Mouse (Mus musculus) fibroblast of lung, adult 2 months (primary cell): ENCODE measurements around the gene Bag5.
"Not testable (repeated sequence)": the region's sequence is repeated elsewhere in the genome, so short reads cannot be mapped to it uniquely, and the experiment has no call there.

Experiments
- DNase-seq: peaks from one replicate; pipeline ENCODE4 v3.0.0-alpha.2; 2011; ENCODE audit warnings: low read depth

The Bag5 gene

DNA sequence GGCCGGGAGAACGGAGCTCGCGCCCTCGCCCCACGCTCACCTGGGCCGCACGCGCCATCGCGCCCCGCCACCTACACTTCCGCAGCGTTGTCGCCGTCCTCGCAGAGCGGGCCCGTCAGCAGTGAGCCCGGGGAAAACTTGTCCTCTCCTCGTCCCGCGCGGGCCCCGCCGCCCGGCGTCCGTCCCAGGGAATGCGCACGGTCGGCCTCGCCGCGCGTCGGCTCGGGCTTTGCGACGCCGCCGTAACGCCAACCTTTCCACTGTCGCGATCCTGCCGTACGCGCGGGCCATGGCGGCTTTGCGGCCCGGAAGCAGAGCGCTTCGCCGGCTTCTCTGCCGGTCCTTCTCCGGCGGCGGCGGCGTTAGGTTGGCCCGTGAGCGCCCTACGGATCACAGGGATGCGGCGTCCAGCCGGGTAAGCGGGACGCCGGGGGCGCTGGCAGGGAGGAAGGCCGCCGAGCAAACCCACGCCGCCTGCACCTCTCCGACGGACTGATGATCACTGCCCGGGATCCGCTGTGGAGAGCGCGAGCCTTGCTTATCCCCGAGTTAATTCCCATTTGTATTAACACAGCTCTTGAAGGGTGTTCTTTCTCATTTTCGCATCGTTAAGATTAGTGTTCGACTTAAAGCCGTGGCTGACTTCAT lies at the start of gene Bag5, which contains the start of gene Apopt1:
Bag5 (minus strand) TSS at position 254 of the 648 bp plus-strand sequence.
Apopt1 (plus strand) TSS at position 258 of the 648 bp plus-strand sequence.
- DNase-seq: peak; percentile 64

DNA sequence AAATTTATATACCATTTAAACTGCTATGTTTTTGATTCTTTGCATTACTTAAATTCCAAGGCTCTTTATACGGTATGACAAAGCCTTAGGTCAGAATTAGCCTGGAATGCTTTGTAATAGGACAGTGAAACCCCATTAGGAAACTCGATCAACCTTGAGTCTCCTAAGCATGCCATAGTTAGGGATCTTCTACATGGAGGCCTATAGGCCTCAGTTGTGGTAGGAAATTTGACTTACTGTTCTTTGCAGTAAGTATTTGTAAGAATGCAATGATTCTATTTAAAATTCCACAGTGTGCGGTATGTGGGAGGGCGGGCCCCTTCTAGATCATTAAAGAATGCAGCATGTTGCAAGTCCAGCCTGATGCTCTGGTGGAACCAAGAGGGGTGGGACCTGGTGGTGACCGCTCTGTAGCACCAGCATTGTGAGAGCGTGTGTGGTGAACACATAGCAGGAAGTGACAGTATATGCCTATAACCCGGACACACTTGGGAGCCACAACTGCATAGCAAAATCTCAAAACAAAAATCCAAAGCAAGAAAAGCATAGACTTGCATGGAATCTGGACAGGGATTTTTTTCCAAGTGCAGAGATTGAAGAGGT lies 47.4 kb upstream of the Bag5 start:
- no peak for DNase-seq

GRCm38 (mm10) chr12:111759176-111760061 lies 46.4 kb upstream of the Bag5 start:
- no peak for DNase-seq

DNA sequence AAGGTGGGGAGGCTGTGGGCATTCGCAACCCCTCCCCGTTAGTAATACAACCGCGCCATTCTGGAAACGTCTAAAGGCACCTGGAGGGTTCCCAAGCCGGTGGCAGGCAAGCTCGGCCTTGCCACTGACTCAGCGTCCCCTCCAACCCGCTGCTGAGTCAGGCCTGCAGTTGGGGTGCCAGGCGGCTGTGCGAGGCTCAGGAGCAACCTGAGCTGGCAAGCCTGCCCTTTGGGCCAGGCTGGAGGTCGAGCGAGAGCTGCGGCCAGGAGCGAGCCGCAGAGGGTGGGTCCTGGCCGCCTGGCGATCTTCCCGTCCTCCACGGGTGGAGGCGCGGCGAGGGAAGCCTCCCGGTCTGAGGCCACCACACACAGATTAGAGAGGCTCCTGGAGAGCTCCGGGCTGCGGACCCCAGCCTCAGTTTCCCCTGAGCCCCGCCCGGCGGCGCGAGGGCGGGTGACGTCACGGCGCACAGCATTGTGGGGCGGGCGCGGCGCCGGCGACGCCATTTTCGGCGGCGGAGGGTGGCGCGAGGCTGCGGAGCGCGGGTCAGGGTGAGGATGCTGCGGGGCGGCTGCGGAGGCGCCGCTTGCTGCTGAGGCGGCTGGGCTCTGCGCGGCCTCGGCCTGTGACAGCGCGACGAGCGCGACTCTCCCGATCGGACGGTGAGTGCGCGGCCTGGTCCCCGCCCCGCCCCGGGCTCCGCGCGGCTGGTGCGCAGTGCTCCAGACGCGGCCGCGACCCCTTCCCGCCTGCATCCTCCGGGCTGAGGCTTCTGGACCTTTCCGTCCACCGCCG lies 45.5 kb upstream of the Bag5 start, which contains the start of gene Klc1:
Klc1 (plus strand) TSS at position 469 of the 795 bp plus-strand sequence.
- no peak for DNase-seq

DNA sequence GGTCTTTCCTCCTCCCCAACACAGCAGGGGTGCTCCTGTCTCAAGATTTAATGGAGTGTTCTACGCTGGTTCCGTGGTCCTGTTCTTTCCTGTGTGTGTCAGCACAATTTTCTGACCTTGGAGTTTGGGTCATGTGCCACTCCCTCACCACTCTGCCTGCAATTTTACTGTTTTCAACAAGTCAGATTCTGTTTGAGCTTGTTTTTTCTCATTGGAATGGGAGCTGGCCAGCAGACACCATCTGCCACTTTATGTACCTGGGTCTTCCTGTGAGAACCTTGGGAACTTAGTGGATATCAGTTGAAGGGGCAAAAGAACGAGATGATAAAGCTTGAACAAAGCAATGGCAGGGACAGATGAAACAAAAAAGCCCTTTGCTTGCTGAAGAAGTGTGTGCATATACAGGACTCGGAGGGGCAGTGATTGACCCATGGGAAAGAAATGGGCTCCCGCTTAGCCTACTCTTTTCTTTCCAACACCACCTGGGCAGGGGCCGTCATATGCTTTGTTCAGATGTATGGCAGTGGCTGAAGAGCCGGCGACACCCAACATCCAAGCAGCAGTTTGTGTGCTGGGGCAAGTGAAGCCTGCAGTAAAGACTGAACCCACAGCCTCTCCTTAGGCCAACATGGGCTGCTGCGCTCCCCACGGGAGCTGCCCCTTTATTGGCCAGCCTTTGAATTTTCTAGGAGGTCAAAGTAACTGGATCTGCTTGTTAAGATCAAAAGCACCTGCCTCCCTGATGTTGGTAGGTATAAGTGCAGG lies 44.7 kb upstream of the Bag5 start:
- no peak for DNase-seq

DNA sequence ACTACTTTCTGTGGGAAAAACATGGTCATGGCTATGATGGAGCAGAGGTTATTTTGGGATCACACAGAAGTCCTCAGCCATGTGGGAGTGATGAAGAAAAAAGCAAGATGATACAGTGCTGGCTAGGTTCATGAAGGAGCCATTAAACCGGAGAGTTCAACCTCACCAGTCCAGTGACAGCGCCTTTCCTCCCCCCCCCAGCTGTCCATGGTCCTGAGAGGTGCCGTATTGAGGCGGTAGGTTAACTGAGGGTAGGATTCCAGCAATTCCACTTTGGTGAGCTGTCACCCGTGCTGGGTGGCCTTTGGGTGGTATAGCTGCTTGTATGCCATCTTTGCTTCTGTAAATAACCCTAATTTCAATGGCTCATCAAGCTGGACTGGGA lies 43.6 kb upstream of the Bag5 start:
- DNase-seq: no peak

GRCm38 (mm10) chr12:111756082-111756697 lies 43.1 kb upstream of the Bag5 start:
- no peak for DNase-seq

- DNase-seq: no peak
Observed at GRCm38 (mm10) chr12:111755231-111755630, 42.2 kb upstream of the Bag5 start.

DNA sequence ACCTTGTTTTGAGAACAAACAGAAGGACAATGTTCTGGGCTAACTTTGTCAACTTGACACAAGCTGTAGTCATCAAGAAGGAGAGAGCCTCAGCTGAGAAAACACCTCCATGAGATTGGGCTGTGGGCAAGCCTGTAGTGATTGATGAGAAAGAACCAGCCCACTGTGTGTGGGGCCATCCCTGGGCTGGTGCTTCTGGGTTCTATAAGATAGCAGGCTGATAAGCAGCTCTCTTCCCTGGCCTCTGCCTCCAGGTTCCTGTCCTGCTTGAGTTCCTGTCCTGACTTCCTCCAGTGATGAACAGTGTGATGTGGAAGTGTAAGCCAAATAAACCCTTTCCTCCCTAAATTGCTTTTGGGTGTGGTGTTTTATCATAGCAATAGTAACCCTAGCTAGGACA lies 41.7 kb upstream of the Bag5 start:
- no peak for DNase-seq

- no peak for DNase-seq
Observed at GRCm38 (mm10) chr12:111753347-111753746, 40.3 kb upstream of the Bag5 start.

DNA sequence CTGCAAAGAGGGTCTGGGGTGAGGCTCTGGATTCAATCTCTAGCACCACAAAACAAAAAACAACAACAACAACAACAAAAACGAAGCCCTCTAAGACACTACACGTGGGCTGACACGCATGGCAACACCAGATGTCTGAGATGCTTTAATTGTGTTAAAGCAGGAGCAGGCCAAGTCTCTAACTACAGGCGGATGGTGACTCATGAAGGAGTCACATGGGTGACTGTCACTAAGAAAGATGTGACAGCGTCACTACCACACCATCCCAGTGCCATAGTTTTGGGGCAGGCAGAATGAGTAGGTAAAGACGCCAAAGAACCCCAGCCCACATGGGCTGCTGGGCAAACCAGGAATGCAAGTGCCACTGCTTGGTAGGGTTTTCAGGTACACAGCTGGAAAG lies 39.4 kb upstream of the Bag5 start:
- no peak for DNase-seq

DNA sequence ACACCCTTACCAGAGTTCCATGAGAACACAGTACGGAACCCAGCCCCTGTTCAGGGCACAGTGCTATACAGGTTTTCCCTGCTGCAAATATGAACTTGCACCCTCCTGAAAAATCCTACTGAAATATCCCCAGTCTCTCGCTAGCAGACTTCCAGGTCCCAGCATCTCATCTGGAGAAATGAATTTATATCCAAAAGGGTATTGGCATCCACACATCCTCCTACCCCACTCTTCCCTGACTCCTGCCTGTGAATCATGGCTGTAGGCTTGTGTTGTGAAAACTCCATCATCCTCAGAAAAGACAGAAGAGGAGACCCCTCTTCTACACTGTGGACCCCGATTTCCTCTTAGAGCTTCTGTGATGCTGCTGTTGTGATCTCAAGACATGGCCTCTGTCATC lies 37.7 kb upstream of the Bag5 start:
- no peak for DNase-seq

DNA sequence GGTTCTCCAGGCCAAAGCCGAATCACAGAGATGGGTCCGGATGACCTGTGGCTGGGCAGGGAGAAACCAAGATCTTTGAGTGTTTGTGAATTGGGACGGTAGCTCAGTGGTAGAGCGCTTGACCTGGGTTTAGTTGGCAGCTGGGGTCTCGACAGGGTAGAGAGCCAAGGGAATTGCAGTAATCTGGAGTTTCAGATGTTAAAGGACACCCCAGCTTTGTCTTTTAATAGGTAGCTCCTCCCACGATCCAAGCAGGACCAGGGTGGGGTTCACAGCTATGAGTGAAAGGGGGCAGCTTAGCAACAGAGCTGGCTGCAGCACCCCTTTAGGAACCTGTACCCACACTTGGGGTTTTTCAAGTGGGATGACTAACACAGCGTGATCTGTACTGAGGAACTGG lies 34.4 kb upstream of the Bag5 start:
- DNase-seq: no peak

DNA sequence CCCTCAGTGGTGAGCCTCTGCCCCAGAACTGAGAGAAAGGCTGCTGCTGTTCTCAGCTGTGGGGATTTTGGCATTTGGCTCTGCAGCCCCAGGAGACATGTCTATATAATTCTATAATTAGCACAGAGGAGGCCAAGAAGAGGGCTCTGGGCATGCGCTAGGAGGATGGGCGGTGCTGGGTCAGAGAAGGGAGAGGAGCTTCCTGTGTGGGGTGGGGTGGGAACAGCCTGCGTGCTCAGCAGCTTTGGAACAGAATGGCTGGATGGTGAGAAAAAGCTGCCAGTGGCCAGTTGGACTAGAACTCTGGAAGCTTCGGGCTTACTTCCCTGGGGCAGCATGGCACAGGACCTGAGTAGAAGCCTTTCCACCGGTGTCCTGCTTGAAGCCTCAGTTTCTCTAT lies 33.0 kb upstream of the Bag5 start:
- DNase-seq: no peak

- DNase-seq: no peak
Observed at GRCm38 (mm10) chr12:111745274-111745673, 32.2 kb upstream of the Bag5 start.

DNA sequence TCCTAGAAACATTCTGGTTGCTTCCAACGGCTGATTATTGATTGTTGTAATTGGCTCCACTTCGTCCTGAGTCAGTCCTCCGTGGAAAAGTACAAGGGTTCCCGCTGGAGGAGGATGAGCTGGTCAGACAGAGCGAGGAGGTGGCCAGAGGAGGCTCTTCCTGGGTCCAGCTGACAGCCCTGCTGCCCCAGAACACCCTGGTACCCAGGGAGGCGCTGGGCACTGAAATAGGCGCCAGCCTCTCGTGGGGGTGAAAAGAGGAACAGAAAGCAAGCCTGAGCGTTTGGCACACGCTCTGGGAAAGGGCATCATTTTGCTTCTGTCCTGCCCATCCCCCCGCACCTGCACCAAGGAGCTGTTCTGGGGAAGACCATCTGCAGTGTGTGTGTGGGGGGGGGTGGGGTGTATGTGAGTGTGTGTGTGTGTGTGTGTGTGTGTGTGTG lies 30.9 kb upstream of the Bag5 start:
- no peak for DNase-seq

DNA sequence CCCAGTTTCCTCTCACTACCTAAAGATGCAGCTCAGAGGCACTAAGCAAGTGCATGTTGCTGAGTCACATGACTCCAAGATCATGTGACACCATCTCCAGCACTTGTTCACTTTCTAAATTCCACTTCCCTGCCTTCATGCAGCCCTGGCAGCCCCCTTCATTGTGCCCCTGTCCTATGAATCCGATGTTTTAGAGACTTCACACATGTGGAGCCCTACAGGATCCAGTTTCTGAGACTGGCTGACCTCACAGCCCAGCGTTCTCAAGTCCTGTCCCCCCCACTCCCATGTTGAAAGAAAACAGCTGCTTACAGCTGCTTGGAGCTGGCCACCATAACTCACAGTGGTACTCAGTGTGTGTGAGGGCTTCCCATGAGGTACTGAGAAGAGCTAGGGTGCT lies 30.4 kb upstream of the Bag5 start:
- DNase-seq: no peak

DNA sequence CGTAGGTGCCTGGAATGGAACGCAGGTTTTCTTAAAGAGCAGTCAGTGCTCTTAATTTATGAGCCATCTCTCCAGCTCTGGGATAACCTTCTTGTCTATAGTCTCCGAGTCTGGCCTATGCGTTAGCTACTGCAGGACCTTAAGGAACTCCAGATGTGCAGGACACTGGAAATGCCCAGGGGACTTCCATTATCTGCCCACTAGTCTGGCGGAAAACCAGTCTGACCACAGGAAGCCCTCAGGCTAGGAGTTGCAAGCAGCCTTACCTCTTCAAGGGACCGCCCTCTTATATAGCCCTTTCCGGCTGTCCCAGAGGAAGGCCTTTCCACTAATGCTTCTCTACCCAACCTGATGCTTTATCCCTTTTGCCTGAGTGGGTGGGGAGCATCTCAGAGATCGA lies 28.3 kb upstream of the Bag5 start:
- DNase-seq: no peak

GRCm38 (mm10) chr12:111738754-111739153 lies 25.7 kb upstream of the Bag5 start:
- DNase-seq: no peak

DNA sequence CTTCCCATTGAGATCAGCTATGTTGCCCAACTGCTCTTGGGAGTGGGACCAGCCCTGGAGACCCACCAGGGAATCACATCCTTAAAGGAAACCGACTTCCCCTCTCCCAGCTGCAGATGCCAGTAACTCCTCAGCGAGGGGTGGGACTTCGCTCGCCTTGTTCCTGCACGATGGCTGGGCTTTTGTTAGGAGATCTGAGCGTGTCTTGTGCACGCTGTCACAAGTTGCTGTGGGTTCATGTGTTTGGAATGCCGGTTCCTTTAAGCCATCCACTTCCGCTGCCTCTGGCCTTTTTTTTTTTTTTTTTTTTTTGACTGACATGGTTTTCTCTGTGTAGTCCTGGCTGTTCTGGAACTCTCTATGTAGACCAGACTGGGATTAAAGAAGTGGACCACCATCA lies 24.3 kb upstream of the Bag5 start:
- no peak for DNase-seq

GRCm38 (mm10) chr12:111736676-111737075 lies 23.6 kb upstream of the Bag5 start:
- not testable (repeated sequence) for DNase-seq
